ENCODE assay signal across 17 mouse cellular contexts in genomic region chr8:125961790-125962189, GRCm38 (mm10). TPM values are rescaled to one million over a fixed set of nuclear protein-coding genes. Genes with fewer than 3 reads are reported as not detected.
"Had no signal": no experiment of that assay in that cellular context is flagged by ENCODE, and none has a peak within 500 bp of the region (broad histone marks: within the 10 kb centered on the region; RNA-seq: fewer than 3 reads in every experiment).

No protein-coding gene starts in this region.

- DNase-seq: kidney, adult 11 months; kidney, adult 9 months; kidney, postnatal 4 days; lung, adult 2 months; lung, postnatal 36 days; right cerebral cortex, postnatal 14 days; thymus, postnatal 36 days had no signal

- H3K36me3 ChIP-seq: limb, embryonic 10.5 days; liver, embryonic 15.5 days had no signal

- H3K4me1 ChIP-seq: liver, embryonic 15.5 days had no signal

- ATAC-seq: lung, postnatal 0 days; midbrain, embryonic 16.5 days had no signal

- H3K4me2 ChIP-seq: liver, embryonic 11.5 days; liver, embryonic 15.5 days had no signal

- H3K27ac ChIP-seq: kidney, postnatal 0 days; left cerebral cortex, adult 2 months; limb, embryonic 10.5 days; liver, embryonic 15.5 days had no signal

- H3K9ac ChIP-seq: liver, embryonic 15.5 days had no signal

- H3K9me3 ChIP-seq: limb, embryonic 10.5 days; liver, embryonic 15.5 days had no signal

- H3K4me3 ChIP-seq: left cerebral cortex, adult 2 months; limb, embryonic 10.5 days; liver, embryonic 15.5 days had no signal

RNA-seq across cellular contexts. Expression of gene Kcnk1, which starts 33.2 kb away (rescaled TPM):
- total RNA-seq: megakaryocyte progenitor cell, adult 5-6 weeks had no signal

RNA-seq across cellular contexts. Expression of gene Map3k21, which starts 51.5 kb away (rescaled TPM):
- total RNA-seq: megakaryocyte progenitor cell, adult 5-6 weeks had no signal
- polyA plus RNA-seq: neural tube, embryonic 11.5 days; thymus, postnatal 0 days had no signal
